Mouse (Mus musculus): Measurements from ENCODE around the gene Ino80b. TPM values are rescaled to one million over a fixed set of nuclear protein-coding genes. Genes with fewer than 3 reads are reported as not detected.

The Ino80b gene
- total and polyA plus RNA-seq, 2 experiments from 2014 or later = 14.8 to 31.0 TPM

DNA sequence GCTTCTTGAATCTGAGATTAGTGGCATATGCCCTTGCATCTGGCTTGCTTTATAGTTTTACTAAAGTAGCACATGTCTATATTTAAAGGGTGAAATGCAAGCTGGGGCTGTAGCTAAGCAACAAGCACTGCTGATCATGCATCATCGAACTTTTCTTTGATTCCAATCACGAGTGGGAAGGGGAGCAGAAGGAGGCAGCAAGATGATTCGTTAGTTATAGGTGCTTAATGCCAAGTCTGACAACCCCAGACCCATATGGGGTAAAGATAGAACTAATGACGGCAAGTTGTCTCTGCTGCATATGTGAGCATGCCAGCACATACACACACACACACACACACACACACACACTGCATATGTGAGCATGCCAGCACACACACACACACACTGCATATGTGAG lies 21.1 kb downstream of the Ino80b start:
- Histone ChIP-seq H3K36me3 (ENCODE audit: insufficient read depth, low read length) (peaks cover 7% of the 10 kb centered on the region; the same call in 1 of the 2 replicates), H3K9ac (replicated peaks; ENCODE audit: low read length) (no peak overlapping the region), H3K4me1 (ENCODE audit: insufficient read depth, low read length) (peaks cover 23% of the 10 kb centered on the region), H3K9me3 (ENCODE audit: low read length) (no peaks in the 10 kb centered on the region), H3K4me2 (ENCODE audit: low read depth, low read length) (no peak overlapping the region), H3K4me3 (ENCODE audit: low read length) (no peak overlapping the region), H3K27me3 (ENCODE audit: insufficient read depth, low read length) (no peaks in the 10 kb centered on the region), H3K27ac (no peak overlapping the region)
- DNase-seq (ENCODE audit: low spot score) (no peak), ATAC-seq (no peak)
- 45% methylated on average over 4 of the region's 4 CpGs for WGBS
- TF ChIP-seq CTCF (IDR thresholded peaks at IDR 0.05; ENCODE audit: low read depth) = no peak

DNA sequence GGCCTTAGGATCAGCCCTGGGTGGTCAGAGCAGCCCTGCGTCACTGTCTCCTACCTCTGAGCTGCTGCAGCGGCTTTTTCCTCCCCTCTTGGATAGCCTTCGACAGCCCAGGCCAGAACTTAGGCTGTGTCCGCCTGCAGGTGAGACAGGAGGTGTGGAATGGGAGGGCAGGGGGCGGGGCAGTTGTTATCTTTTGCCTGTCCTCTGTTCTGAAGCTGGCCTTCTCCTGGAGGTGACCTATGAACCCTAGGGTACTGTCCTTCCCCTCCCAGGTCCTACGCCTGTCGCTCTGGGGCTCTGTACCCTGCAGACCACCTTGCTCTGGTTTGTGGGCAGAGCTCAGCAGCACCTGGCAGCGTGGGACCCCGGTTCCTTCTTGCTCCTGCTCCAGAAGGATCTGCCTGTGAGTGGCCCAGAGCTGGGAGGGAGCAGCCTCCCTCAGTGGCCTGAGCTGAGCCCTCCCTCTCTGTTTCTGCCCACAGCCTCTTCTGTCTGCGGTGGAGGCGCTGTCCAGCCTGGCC lies 22.0 kb downstream of the Ino80b start:
- Histone ChIP-seq H3K9ac (replicated peaks; ENCODE audit: low read length) (peak overlapping the region; percentile 80; the same call in 1 of the 2 replicates), H3K9me3 (ENCODE audit: low read length) (no peaks in the 10 kb centered on the region), H3K27ac (no peak overlapping the region), H3K4me1 (ENCODE audit: insufficient read depth, low read length) (peaks cover 19% of the 10 kb centered on the region), H3K36me3 (ENCODE audit: insufficient read depth, low read length) (peaks cover 7% of the 10 kb centered on the region; the same call in 1 of the 2 replicates), H3K4me3 (ENCODE audit: low read length) (peak overlapping the region; percentile 75), H3K27me3 (ENCODE audit: insufficient read depth, low read length) (no peaks in the 10 kb centered on the region), H3K4me2 (ENCODE audit: low read depth, low read length) (peak overlapping the region; percentile 90)
- 49% methylated on average over 11 of the region's 11 CpGs for WGBS
- DNase-seq (ENCODE audit: low spot score) (no peak), ATAC-seq (no peak)
- TF ChIP-seq CTCF (IDR thresholded peaks at IDR 0.05; ENCODE audit: low read depth) = no peak

DNA sequence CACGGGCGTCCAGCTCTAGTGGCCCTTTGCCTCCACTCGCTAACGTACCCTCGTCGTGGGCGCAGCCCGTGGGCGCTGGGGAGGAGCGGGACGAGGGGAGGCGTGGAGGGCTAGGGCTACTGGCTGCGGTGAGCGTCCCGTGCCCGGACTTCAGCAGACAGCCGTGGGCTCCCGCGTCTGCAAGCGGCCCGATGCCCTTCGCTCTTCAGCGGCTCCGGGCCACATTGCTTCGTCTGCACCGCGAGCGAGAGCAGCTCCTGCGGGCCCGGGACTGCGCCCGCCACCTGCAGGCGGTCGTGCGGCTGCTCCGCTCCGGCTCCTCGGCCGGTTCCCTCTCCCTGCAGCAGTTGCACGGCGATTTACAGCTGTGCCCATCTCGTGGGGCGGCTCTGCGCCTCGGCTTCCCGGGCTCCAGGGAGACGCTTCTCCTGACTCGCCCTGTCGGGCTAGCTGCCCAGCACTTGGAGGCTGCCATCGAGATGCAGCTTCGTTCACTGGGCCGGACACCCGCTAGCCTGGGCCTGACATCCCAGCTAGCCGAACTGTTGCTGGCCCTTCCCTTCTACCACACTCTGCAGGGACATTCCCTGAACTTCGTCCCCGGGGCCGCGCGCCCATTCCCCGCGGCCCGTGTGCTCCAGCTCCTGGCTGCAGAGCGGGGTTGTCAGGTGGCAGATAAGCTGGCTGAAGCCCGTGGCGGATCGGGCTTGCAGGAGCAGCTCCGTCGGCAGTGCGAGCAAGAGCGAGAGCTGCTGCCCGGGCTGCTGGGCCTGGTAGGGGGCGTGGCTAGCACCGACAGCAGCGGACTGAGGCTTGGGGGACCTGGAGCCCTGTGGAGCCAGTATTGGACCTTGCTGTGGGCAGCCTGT lies 23.3 kb downstream of the Ino80b start:
- no peaks in the 10 kb centered on the region for H3K27me3 ChIP-seq (ENCODE audit: insufficient read depth, low read length)
- ATAC-seq (peak; percentile 81), DNase-seq (ENCODE audit: low spot score) (peak; percentile 70)
- H3K27ac ChIP-seq = peak overlapping the region; percentile 91
- H3K9me3 ChIP-seq (ENCODE audit: low read length) = no peaks in the 10 kb centered on the region
- H3K36me3 ChIP-seq (ENCODE audit: insufficient read depth, low read length) = peaks cover 3% of the 10 kb centered on the region; the same call in 1 of the 2 replicates
- peak overlapping the region; percentile 75 for H3K4me3 ChIP-seq (ENCODE audit: low read length)
- under 1% methylated on average over 63 of the region's 74 CpGs for WGBS
- H3K4me1 ChIP-seq (ENCODE audit: insufficient read depth, low read length) = peaks cover 15% of the 10 kb centered on the region
- peak; percentile 29; the same call in 1 of the 2 replicates for TF ChIP-seq CTCF (IDR thresholded peaks at IDR 0.05; ENCODE audit: low read depth)
- peak overlapping the region; percentile 80 for H3K9ac ChIP-seq (replicated peaks; ENCODE audit: low read length)
- H3K4me2 ChIP-seq (ENCODE audit: low read depth, low read length) = peak overlapping the region; percentile 90

DNA sequence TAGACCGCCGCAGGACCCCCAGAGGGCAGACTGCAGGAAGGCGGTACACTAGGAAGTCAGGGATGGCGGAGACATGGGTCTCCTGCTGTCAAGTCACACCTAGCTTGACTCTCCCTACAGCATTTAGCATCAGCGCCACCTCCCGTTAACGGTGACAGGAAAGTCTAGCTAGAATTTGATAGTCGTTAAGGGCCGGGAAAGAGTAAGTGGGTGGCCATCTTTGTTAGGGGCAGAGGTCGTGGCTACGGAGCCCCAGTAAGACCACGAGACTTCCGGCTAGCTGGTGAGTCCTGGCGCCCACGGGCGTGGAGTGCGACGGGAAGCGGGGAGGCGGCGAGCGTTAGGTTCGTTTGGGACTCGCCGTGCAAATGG lies 23.9 kb downstream of the Ino80b start, which contains the start of the genes Ccdc142 and Gm42688:
Gene Ccdc142 (plus strand): TSS at position 286 of the 372 bp plus-strand sequence.
Gene Gm42688 (plus strand): TSS at position 302 of the 372 bp plus-strand sequence.
- Histone ChIP-seq H3K4me2 (ENCODE audit: low read depth, low read length) (peak within 1 kb of the TSS; percentile 90), H3K9me3 (ENCODE audit: low read length) (no peaks in the 10 kb centered on the region), H3K4me1 (ENCODE audit: insufficient read depth, low read length) (peaks cover 15% of the 10 kb centered on the region), H3K4me3 (ENCODE audit: low read length) (peak within 1 kb of the TSS; percentile 75), H3K36me3 (ENCODE audit: insufficient read depth, low read length) (peaks cover 3% of the 10 kb centered on the region; the same call in 1 of the 2 replicates), H3K9ac (replicated peaks; ENCODE audit: low read length) (peak within 1 kb of the TSS; percentile 80), H3K27ac (peak within 1 kb of the TSS; percentile 91), H3K27me3 (ENCODE audit: insufficient read depth, low read length) (no peaks in the 10 kb centered on the region)
- ATAC-seq = peak; percentile 93
- DNase-seq (ENCODE audit: low spot score) = peak; percentile 94
- under 1% methylated on average over 25 of the region's 25 CpGs for WGBS
- TF ChIP-seq CTCF (IDR thresholded peaks at IDR 0.05; ENCODE audit: low read depth) = peak; percentile 80

DNA sequence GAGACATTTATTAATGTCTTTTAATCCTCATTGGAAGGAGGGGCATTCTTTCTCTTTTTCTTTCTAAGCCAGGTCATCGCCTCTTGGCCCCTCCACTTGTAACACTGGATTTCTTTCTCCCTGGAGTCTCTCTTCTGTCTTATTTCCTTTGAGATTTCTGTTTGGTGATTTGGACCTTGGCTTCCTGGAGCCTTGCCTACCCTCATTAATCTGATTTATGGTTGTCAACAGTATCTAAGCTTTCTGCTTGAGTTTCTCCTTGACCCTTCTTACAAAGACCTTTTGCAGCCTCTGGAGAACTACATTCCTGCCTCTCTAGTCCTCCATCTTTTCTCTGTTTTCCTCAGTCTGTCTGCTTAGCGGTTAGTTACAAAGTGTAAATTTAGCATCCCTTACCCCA lies 26.8 kb downstream of the Ino80b start:
- Histone ChIP-seq H3K9ac (replicated peaks; ENCODE audit: low read length) (no peak overlapping the region), H3K27me3 (ENCODE audit: insufficient read depth, low read length) (no peaks in the 10 kb centered on the region), H3K27ac (no peak overlapping the region), H3K4me1 (ENCODE audit: insufficient read depth, low read length) (peaks cover 12% of the 10 kb centered on the region), H3K4me3 (ENCODE audit: low read length) (no peak overlapping the region), H3K36me3 (ENCODE audit: insufficient read depth, low read length) (no peaks in the 10 kb centered on the region), H3K4me2 (ENCODE audit: low read depth, low read length) (no peak overlapping the region), H3K9me3 (ENCODE audit: low read length) (no peaks in the 10 kb centered on the region)
- DNase-seq (ENCODE audit: low spot score) = no peak
- ATAC-seq = no peak
- WGBS = 74% methylated on average over 2 of the region's 2 CpGs
- no peak for TF ChIP-seq CTCF (IDR thresholded peaks at IDR 0.05; ENCODE audit: low read depth)

DNA sequence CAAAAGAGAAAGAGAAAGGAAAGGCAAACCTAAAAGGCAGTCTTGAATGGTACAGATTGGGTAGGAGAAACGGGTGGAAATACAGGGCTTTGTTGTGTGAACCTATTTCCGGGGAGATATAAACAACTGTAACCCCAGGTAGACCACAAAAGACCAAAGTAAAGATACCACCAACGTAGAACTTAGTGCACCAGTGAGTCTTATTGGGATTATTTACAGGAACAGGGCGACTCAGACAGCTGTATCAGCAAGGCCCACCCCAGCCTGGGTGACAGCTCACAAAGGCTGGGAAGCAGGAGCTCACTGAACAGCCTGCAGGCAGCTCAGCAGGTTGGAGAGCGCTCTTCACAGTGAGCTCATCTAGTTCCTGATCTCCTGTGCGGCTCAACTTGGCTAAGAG lies 29.3 kb downstream of the Ino80b start:
- no peak for ATAC-seq
- no peak for TF ChIP-seq CTCF (IDR thresholded peaks at IDR 0.05; ENCODE audit: low read depth)
- no peak overlapping the region for H3K4me2 ChIP-seq (ENCODE audit: low read depth, low read length)
- no peak for DNase-seq (ENCODE audit: low spot score)
- H3K27me3 ChIP-seq (ENCODE audit: insufficient read depth, low read length) = no peaks in the 10 kb centered on the region
- no peak overlapping the region for H3K27ac ChIP-seq
- H3K4me3 ChIP-seq (ENCODE audit: low read length) = no peak overlapping the region
- 48% methylated on average over 6 of the region's 6 CpGs for WGBS
- no peak overlapping the region for H3K9ac ChIP-seq (replicated peaks; ENCODE audit: low read length)
- H3K4me1 ChIP-seq (ENCODE audit: insufficient read depth, low read length) = no peaks in the 10 kb centered on the region
- H3K36me3 ChIP-seq (ENCODE audit: insufficient read depth, low read length) = no peaks in the 10 kb centered on the region
- no peaks in the 10 kb centered on the region for H3K9me3 ChIP-seq (ENCODE audit: low read length)
